Mouse (Mus musculus): ENCODE data around the gene Setd3. TPM values are rescaled to one million over a fixed set of nuclear protein-coding genes. Genes with fewer than 3 reads are reported as not detected.

The Setd3 gene
- polyA plus RNA-seq, 1 experiment: 9.7 TPM

- H3K9me3 ChIP-seq: no peaks in the 10 kb centered on the region
- H3K4me1 ChIP-seq: peaks cover 26% of the 10 kb centered on the region
- H3K27me3 ChIP-seq (replicated peaks): peaks cover 78% of the 10 kb centered on the region
- no peak overlapping the region for H3K4me3 ChIP-seq (replicated peaks)
- H3K36me3 ChIP-seq (replicated peaks; ENCODE audit: low read length): no peaks in the 10 kb centered on the region
- no peak for TF ChIP-seq FLI1 (IDR thresholded peaks at IDR 0.05; ENCODE audit: low read length)
- no peak for TF ChIP-seq GATA1 (IDR thresholded peaks at IDR 0.05; ENCODE audit: borderline replicate concordance, low read length)
Observed at GRCm38 (mm10) chr12:108217572-108217971, 38.5 kb upstream of the Setd3 start.

- no peak for TF ChIP-seq GATA1 (IDR thresholded peaks at IDR 0.05; ENCODE audit: borderline replicate concordance, low read length)
- no peak for TF ChIP-seq FLI1 (IDR thresholded peaks at IDR 0.05; ENCODE audit: low read length)
- peaks cover 82% of the 10 kb centered on the region for H3K27me3 ChIP-seq (replicated peaks)
- no peaks in the 10 kb centered on the region for H3K9me3 ChIP-seq
- H3K36me3 ChIP-seq (replicated peaks; ENCODE audit: low read length): no peaks in the 10 kb centered on the region
- peaks cover 34% of the 10 kb centered on the region for H3K4me1 ChIP-seq
- no peak overlapping the region for H3K4me3 ChIP-seq (replicated peaks)
Observed at GRCm38 (mm10) chr12:108216611-108217370, 37.7 kb upstream of the Setd3 start.

GRCm38 (mm10) chr12:108215090-108215489 is 36.0 kb upstream of the Setd3 start:
- H3K36me3 ChIP-seq (replicated peaks; ENCODE audit: low read length): no peaks in the 10 kb centered on the region
- no peak overlapping the region for H3K4me3 ChIP-seq (replicated peaks)
- no peak for TF ChIP-seq GATA1 (IDR thresholded peaks at IDR 0.05; ENCODE audit: borderline replicate concordance, low read length)
- H3K27me3 ChIP-seq (replicated peaks): peaks cover 82% of the 10 kb centered on the region
- H3K4me1 ChIP-seq: peaks cover 45% of the 10 kb centered on the region
- H3K9me3 ChIP-seq: no peaks in the 10 kb centered on the region

DNA sequence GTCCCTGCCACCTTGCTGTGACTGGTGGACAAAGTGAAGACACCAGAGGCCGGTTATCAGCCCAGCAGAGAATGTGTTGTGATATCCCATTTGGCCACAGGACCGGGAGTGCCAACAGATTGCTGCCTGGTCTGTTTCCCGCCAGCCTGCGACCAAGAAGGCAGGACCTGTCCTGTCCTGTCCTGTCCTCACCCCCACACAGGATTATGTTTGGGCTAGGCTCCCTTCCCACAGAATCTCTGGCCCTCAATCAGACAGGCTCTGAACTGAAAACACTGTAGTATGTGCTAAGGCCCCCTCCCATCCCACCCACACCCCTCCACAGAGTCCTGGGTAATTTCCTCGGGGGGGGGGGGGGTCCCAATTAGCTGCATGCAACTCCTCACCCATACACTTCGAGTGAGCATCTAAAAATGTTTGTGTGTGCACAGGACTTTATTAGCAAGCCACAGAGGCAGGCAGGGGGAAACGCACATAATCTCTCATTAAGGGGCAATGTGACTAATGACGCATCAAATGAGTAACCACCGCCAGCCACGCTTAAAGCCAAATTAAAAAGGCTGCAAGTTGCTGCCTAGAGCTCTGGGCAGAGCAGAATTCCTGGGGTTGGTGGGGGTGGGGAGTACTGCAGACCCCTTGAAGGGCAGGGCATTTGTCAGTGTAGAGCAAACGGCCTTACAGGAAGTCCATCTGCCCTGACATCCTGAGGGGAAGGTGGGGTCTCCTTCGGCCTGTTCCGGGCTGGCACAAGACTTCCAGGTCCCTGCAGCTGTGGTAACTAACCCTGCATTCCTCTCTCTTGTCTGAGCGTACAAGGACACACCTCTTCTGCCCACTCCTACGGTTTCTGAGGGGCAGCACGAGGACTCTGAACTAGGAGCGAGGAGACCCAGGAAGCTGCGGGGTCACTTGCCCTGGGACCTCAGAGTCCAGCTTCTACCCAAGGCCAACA is 34.3 kb upstream of the Setd3 start:
- H3K36me3 ChIP-seq (replicated peaks; ENCODE audit: low read length): no peaks in the 10 kb centered on the region

DNA sequence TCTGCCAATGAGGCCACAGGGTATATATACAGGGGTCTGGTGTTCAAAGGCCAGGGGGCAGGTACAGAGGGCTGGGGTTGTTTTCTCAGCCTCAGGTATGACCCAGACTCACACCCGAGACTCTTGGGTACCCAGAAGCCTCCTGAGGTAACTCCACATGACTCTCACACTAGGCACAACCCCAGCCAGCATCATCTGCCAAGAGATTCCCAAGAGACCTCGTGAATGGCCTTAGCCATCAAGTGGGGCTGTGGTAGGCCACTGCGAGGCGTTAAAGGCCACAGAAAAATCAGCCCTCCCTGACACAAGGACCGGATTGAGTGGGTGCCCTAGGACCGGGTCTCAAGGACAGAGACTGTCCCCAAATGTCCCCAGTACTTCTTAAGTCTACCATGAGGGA is 33.4 kb upstream of the Setd3 start:
- no peak for TF ChIP-seq FLI1 (IDR thresholded peaks at IDR 0.05; ENCODE audit: low read length)
- no peak for TF ChIP-seq GATA1 (IDR thresholded peaks at IDR 0.05; ENCODE audit: borderline replicate concordance, low read length)
- Histone ChIP-seq H3K4me1 (peaks cover 41% of the 10 kb centered on the region), H3K27me3 (replicated peaks) (peaks cover 87% of the 10 kb centered on the region), H3K36me3 (replicated peaks; ENCODE audit: low read length) (no peaks in the 10 kb centered on the region), H3K4me3 (replicated peaks) (no peak overlapping the region), H3K9me3 (no peaks in the 10 kb centered on the region)

More for the DNA sequence above, 34.3 kb upstream of the Setd3 start:
- H3K4me3 ChIP-seq (replicated peaks): no peak overlapping the region
- H3K27me3 ChIP-seq (replicated peaks): peaks cover 85% of the 10 kb centered on the region
- no peak for TF ChIP-seq GATA1 (IDR thresholded peaks at IDR 0.05; ENCODE audit: borderline replicate concordance, low read length)
- TF ChIP-seq FLI1 (IDR thresholded peaks at IDR 0.05; ENCODE audit: low read length): no peak
- H3K4me1 ChIP-seq: peaks cover 40% of the 10 kb centered on the region
- H3K9me3 ChIP-seq: no peaks in the 10 kb centered on the region

DNA sequence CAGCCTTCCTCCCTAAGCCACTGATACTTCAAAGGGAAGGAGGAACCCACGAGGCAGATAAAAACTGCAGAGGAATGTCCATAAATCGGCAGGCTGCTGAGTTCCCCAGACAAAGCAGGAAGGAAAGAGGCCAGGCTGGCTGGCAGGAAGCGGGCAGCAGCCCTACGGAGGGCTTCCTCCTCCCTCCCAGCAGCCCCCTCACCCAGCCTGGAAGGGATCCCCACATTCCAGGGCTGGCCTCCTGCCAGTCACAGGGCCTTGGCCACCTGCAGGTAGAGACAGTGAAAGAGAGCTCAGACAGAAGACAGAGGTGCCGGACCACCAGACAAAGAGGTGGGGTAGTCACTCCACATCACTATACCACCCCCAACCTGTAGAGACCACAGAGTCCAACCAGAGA is 33.0 kb upstream of the Setd3 start:
- Histone ChIP-seq H3K4me1 (peaks cover 42% of the 10 kb centered on the region), H3K9me3 (no peaks in the 10 kb centered on the region), H3K4me3 (replicated peaks) (no peak overlapping the region), H3K27me3 (replicated peaks) (peaks cover 88% of the 10 kb centered on the region), H3K36me3 (replicated peaks; ENCODE audit: low read length) (no peaks in the 10 kb centered on the region)
- TF ChIP-seq GATA1 (IDR thresholded peaks at IDR 0.05; ENCODE audit: borderline replicate concordance, low read length): no peak

- H3K4me1 ChIP-seq: peaks cover 42% of the 10 kb centered on the region
- H3K36me3 ChIP-seq (replicated peaks; ENCODE audit: low read length): peaks cover 4% of the 10 kb centered on the region
- TF ChIP-seq GATA1 (IDR thresholded peaks at IDR 0.05; ENCODE audit: borderline replicate concordance, low read length) (no peak), FLI1 (IDR thresholded peaks at IDR 0.05; ENCODE audit: low read length) (no peak)
- H3K27me3 ChIP-seq (replicated peaks): peaks cover 79% of the 10 kb centered on the region
- no peak overlapping the region for H3K4me3 ChIP-seq (replicated peaks)
- H3K9me3 ChIP-seq: no peaks in the 10 kb centered on the region
Observed at GRCm38 (mm10) chr12:108210623-108211022, 31.5 kb upstream of the Setd3 start.

DNA sequence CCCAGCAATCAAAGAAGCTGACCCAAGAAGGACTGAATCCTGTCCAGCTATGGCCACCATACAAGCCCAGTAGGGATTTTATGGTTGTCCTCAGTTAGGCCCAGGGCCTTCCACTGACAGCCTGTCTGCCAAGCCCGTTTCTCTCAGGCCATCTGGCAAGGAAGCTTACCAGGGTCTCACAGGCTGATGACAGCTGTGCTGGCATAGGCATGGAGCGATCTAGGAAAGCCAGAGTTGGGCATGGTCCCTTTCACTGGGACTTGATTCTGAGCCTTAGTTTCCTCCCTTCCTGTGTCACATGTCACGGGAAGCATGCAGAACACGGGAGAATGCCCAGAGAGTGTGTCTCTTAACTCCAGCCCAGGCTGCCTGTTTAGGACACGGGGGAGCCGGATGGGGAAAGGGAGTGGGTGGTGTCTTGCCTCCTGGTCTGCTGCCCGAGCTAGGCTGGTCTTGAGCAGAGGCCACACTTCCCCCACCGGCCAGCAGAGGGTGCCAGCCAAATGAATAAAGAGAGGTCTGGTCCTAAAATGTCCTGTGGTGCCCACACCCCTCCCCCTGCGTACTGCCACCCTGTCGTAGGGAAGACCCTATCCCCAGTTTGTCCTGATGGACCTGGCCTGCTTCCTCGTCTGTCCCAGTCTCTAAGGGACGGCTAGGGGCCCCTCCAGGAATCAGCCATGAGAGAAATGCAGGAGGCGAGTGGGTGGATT is 29.8 kb upstream of the Setd3 start:
- Histone ChIP-seq H3K9me3 (no peaks in the 10 kb centered on the region), H3K27me3 (replicated peaks) (peaks cover 63% of the 10 kb centered on the region), H3K4me1 (peaks cover 49% of the 10 kb centered on the region), H3K36me3 (replicated peaks; ENCODE audit: low read length) (peaks cover 20% of the 10 kb centered on the region), H3K4me3 (replicated peaks) (no peak overlapping the region)
- no peak for TF ChIP-seq FLI1 (IDR thresholded peaks at IDR 0.05; ENCODE audit: low read length)
- no peak for TF ChIP-seq GATA1 (IDR thresholded peaks at IDR 0.05; ENCODE audit: borderline replicate concordance, low read length)

GRCm38 (mm10) chr12:108208216-108208615 is 29.1 kb upstream of the Setd3 start:
- no peak overlapping the region for H3K4me3 ChIP-seq (replicated peaks)
- TF ChIP-seq FLI1 (IDR thresholded peaks at IDR 0.05; ENCODE audit: low read length) (no peak), GATA1 (IDR thresholded peaks at IDR 0.05; ENCODE audit: borderline replicate concordance, low read length) (no peak)
- peaks cover 27% of the 10 kb centered on the region for H3K36me3 ChIP-seq (replicated peaks; ENCODE audit: low read length)
- H3K4me1 ChIP-seq: peaks cover 44% of the 10 kb centered on the region
- peaks cover 58% of the 10 kb centered on the region for H3K27me3 ChIP-seq (replicated peaks)
- H3K9me3 ChIP-seq: no peaks in the 10 kb centered on the region

Data from megakaryocyte, embryonic 14.5 days (primary cell).